Mouse (Mus musculus) heart, adult 2 months (tissue): ENCODE results near the gene 1700074P13Rik.

ENCODE experiments used
- CTCF ChIP-seq: fragments of 200-600 bp; IDR thresholded peaks from 2 replicates; pipeline ENCODE4 v1.8.1; 2022; ENCODE audit warnings: antibody characterized with exemption, mild to moderate bottlenecking, moderate library complexity
- EP300 ChIP-seq: fragments of 200-500 bp; IDR thresholded peaks from 2 replicates; pipeline ENCODE4 v1.6.1; 2011; ENCODE audit warnings: low read depth, low read length, control low read depth; ENCODE audit not compliant: insufficient read depth
- POLR2A ChIP-seq: fragments of 200-500 bp; IDR thresholded peaks from 2 replicates; pipeline ENCODE4 v1.6.1; 2011; ENCODE audit warnings: mild to moderate bottlenecking, low read depth, low read length, control low read depth; ENCODE audit not compliant: insufficient read depth

- TF ChIP-seq CTCF = no peak
- TF ChIP-seq POLR2A = no peak
- TF ChIP-seq EP300 = no peak
Measured at GRCm38 (mm10) chr6:40887394-40887793, 53.0 kb downstream of the 1700074P13Rik start, which contains the start of gene Moxd2.
